Mouse (Mus musculus): ENCODE results near the gene Recql5. TPM values are rescaled to one million over a fixed set of nuclear protein-coding genes. Genes with fewer than 3 reads are reported as not detected.

Recql5 gene
- polyA plus RNA-seq, 1 experiment from 2014 or later = 20.2 TPM

DNA sequence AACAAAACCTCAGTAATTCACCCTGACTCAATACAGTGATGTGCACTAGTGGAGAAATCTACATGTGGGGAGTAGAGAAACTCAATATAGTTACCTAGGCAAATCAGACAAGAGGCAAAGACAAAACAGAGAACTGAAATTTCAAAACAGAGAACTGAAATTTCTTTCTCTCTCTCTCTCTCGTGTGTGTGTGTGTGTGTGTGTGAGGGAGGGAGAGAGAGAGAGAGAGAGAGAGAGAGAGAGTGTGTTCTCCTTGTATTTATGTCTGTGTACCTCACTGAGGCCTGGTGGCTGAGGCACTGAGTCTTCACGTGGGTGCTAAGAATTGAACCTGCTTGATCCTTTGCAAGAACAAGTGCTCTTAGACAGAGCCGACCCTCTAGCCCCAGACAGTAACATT, 3.5 kb downstream of the Recql5 start:
- no peak overlapping the region for H3K4me2 ChIP-seq (replicated peaks; ENCODE audit: low read depth, low read length)
- H3K27me3 ChIP-seq (ENCODE audit: control insufficient read depth, insufficient read depth, low read length) = no peaks in the 10 kb centered on the region
- no peak overlapping the region for H3K9ac ChIP-seq (replicated peaks; ENCODE audit: low read depth, low read length)
- no peaks in the 10 kb centered on the region for H3K9me3 ChIP-seq (ENCODE audit: control insufficient read depth, low read depth, low read length)
- peaks cover 13% of the 10 kb centered on the region for H3K36me3 ChIP-seq (ENCODE audit: control insufficient read depth, insufficient read depth, low read length)
- H3K27ac ChIP-seq (ENCODE audit: low read length) = no peak overlapping the region
- WGBS = 71% methylated on average over 3 of the region's 3 CpGs
- peaks cover 15% of the 10 kb centered on the region; the same call in 1 of the 2 replicates for H3K4me1 ChIP-seq (ENCODE audit: control insufficient read depth, insufficient read depth, low read length)
- H3K4me3 ChIP-seq (ENCODE audit: low read depth, low read length) = no peak overlapping the region
- ATAC-seq (ENCODE audit: insufficient number of reproducible peaks, insufficient read depth, low FRiP score, low read depth) = no peak

DNA sequence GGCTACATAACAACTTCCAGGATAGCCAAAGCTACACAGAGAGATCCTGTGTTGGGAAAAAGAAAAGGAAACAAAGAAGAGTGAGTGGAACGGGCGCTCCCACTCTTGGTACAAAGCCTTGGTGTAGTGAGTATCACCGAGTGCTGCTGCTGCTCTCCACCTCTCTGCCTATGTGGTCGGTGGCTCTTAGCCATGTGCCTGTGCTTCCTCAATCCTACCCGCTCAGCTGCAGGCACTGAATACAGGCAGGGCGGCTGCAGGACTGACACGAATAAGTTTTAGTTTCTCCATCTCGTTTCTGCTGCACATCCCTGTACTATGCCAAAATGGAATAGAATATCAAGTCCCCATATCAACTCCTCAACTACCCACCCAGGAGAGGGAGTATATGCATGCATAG, 4.2 kb downstream of the Recql5 start:
- no peak overlapping the region for H3K4me2 ChIP-seq (replicated peaks; ENCODE audit: low read depth, low read length)
- ATAC-seq (ENCODE audit: insufficient number of reproducible peaks, insufficient read depth, low FRiP score, low read depth) = no peak
- no peaks in the 10 kb centered on the region for H3K9me3 ChIP-seq (ENCODE audit: control insufficient read depth, low read depth, low read length)
- H3K36me3 ChIP-seq (ENCODE audit: control insufficient read depth, insufficient read depth, low read length) = peaks cover 13% of the 10 kb centered on the region
- peaks cover 10% of the 10 kb centered on the region; the same call in 1 of the 2 replicates for H3K4me1 ChIP-seq (ENCODE audit: control insufficient read depth, insufficient read depth, low read length)
- no peak overlapping the region for H3K9ac ChIP-seq (replicated peaks; ENCODE audit: low read depth, low read length)
- H3K27me3 ChIP-seq (ENCODE audit: control insufficient read depth, insufficient read depth, low read length) = no peaks in the 10 kb centered on the region
- no peak overlapping the region for H3K27ac ChIP-seq (ENCODE audit: low read length)
- H3K4me3 ChIP-seq (ENCODE audit: low read depth, low read length) = no peak overlapping the region
- 87% methylated on average over 8 of the region's 8 CpGs for WGBS

DNA sequence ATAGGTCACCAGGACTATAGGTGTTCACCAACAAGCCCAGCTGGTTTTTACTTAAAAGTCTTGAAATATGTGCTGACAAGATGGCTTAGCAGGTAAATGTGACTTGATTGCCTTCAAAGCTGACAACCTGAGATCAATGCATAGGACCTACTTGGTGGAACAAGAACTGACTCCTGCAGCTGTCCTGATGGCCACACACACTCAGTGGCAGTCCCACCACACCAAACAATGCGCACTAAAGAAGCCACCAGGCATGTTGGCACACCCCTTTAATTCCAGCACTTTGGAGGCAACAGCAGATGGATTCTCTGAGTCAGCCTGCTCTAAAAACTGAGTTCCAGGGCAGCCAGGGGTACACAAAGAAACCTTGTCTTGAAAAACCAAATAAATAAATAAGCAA, 11.3 kb downstream of the Recql5 start:
- no peaks in the 10 kb centered on the region for H3K9me3 ChIP-seq (ENCODE audit: control insufficient read depth, low read depth, low read length)
- no peak overlapping the region for H3K4me2 ChIP-seq (replicated peaks; ENCODE audit: low read depth, low read length)
- no peak overlapping the region for H3K4me3 ChIP-seq (ENCODE audit: low read depth, low read length)
- 90% methylated on average over 1 of the region's 1 CpGs for WGBS
- no peaks in the 10 kb centered on the region for H3K4me1 ChIP-seq (ENCODE audit: control insufficient read depth, insufficient read depth, low read length)
- no peak overlapping the region for H3K27ac ChIP-seq (ENCODE audit: low read length)
- no peak for ATAC-seq (ENCODE audit: insufficient number of reproducible peaks, insufficient read depth, low FRiP score, low read depth)
- H3K9ac ChIP-seq (replicated peaks; ENCODE audit: low read depth, low read length) = no peak overlapping the region
- peaks cover 12% of the 10 kb centered on the region; the same call in 1 of the 2 replicates for H3K36me3 ChIP-seq (ENCODE audit: control insufficient read depth, insufficient read depth, low read length)
- H3K27me3 ChIP-seq (ENCODE audit: control insufficient read depth, insufficient read depth, low read length) = no peaks in the 10 kb centered on the region

DNA sequence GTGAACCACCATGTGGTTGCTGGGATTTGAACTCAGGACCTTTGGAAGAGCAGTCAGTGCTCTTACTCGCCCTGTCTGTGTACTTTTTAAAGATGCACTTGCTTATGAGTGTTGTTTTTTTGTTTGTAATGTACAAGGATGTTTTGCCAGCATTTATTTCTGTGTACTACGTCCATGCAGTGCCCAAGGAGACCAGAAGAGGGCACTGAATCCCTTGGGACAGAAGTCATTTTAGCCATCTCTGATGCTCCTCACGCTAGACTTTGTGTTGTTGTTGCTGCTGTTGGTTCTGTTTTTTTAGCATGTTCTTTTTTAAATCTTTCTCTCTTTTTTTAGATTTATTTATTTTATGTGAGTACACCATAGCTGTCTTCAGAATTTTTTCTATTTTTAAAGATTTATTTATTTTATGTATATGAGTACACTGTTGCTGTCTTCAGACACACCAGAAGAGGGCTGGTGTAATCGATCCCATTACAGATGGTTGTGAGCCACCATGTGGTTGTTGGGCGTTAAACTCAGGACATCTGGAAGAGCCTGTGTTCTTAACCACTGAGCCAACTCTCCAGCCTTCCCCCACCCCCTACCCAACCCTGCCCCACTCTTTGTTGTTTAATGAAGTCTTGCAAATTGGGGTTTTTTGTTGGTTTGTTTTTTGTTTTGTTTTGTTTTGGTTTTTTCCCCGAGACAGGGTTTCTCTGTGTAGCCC, 13.0 kb downstream of the Recql5 start:
- H3K9ac ChIP-seq (replicated peaks; ENCODE audit: low read depth, low read length) = no peak overlapping the region
- H3K4me1 ChIP-seq (ENCODE audit: control insufficient read depth, insufficient read depth, low read length) = no peaks in the 10 kb centered on the region
- H3K27ac ChIP-seq (ENCODE audit: low read length) = no peak overlapping the region
- no peaks in the 10 kb centered on the region for H3K9me3 ChIP-seq (ENCODE audit: control insufficient read depth, low read depth, low read length)
- no peak overlapping the region for H3K4me3 ChIP-seq (ENCODE audit: low read depth, low read length)
- peaks cover 18% of the 10 kb centered on the region; the same call in 1 of the 2 replicates for H3K36me3 ChIP-seq (ENCODE audit: control insufficient read depth, insufficient read depth, low read length)
- ATAC-seq (ENCODE audit: insufficient number of reproducible peaks, insufficient read depth, low FRiP score, low read depth) = no peak
- no peaks in the 10 kb centered on the region for H3K27me3 ChIP-seq (ENCODE audit: control insufficient read depth, insufficient read depth, low read length)
- H3K4me2 ChIP-seq (replicated peaks; ENCODE audit: low read depth, low read length) = no peak overlapping the region
- 49% methylated on average over 6 of the region's 6 CpGs for WGBS

DNA sequence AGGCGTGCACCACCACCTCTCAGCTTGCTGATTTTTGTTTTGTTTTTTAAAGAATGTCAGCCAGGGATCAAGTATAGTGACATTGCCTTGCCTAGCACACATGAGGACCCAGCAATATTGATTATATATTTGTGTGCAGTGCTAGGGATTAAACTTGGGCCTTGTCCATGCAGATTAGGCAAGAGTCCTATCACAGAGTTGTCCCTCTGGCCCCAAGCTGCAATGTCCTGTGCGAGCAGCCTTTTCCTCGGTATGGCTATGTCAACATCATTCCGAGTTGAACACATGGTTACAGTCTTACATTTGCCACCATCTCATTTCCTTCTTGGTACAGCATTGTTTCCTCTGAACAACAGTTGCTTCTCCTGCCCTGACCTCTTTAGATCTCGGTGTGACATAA, 14.2 kb downstream of the Recql5 start:
- Histone ChIP-seq H3K4me1 (ENCODE audit: control insufficient read depth, insufficient read depth, low read length) (no peaks in the 10 kb centered on the region), H3K9me3 (ENCODE audit: control insufficient read depth, low read depth, low read length) (no peaks in the 10 kb centered on the region), H3K4me2 (replicated peaks; ENCODE audit: low read depth, low read length) (no peak overlapping the region), H3K9ac (replicated peaks; ENCODE audit: low read depth, low read length) (no peak overlapping the region), H3K4me3 (ENCODE audit: low read depth, low read length) (no peak overlapping the region), H3K36me3 (ENCODE audit: control insufficient read depth, insufficient read depth, low read length) (peaks cover 18% of the 10 kb centered on the region; the same call in 1 of the 2 replicates), H3K27me3 (ENCODE audit: control insufficient read depth, insufficient read depth, low read length) (no peaks in the 10 kb centered on the region), H3K27ac (ENCODE audit: low read length) (no peak overlapping the region)
- no peak for ATAC-seq (ENCODE audit: insufficient number of reproducible peaks, insufficient read depth, low FRiP score, low read depth)
- 87% methylated on average over 5 of the region's 5 CpGs for WGBS

DNA sequence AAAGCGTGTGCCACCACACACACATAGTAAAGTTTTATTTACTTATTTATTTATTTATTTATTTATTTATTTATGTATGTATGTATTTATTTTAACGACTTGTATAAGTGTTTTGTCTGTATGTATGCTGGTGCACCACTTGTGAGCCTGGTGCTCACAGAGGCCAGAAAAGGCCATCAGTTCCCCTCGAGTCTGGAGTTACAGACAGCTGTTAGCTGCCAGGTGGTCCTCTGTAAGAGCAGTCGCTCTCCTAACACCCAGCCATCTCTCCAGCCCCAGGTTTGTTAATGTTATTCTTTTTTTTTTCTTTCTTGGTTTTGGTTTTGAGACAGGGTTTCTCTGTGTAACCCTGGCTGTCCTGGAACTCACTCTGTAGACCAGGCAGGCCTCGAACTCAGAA, 14.6 kb downstream of the Recql5 start:
- no peak for ATAC-seq (ENCODE audit: insufficient number of reproducible peaks, insufficient read depth, low FRiP score, low read depth)

DNA sequence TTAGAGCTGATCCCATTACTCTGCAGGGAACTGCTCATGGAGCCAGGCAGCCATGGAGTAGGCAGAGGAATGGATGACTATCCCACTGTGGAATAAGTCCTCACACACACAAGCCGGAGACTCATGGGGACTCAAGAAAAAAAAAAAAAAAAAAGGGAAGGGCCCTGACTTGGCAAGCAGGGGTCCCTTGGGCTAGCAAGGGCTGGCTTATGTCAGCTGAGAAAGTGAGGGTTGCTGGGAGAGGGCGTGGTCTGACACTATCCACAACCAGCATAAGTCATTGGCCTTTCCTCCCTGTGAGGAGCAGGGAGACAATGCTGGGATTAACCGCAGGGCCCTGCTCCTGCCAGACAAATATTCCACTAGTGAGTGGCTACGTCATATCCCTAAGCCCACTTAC, 16.7 kb downstream of the Recql5 start:
- Histone ChIP-seq H3K4me1 (ENCODE audit: control insufficient read depth, insufficient read depth, low read length) (no peaks in the 10 kb centered on the region), H3K4me3 (ENCODE audit: low read depth, low read length) (no peak overlapping the region), H3K9me3 (ENCODE audit: control insufficient read depth, low read depth, low read length) (no peaks in the 10 kb centered on the region), H3K4me2 (replicated peaks; ENCODE audit: low read depth, low read length) (no peak overlapping the region), H3K27me3 (ENCODE audit: control insufficient read depth, insufficient read depth, low read length) (no peaks in the 10 kb centered on the region), H3K27ac (ENCODE audit: low read length) (no peak overlapping the region), H3K9ac (replicated peaks; ENCODE audit: low read depth, low read length) (no peak overlapping the region), H3K36me3 (ENCODE audit: control insufficient read depth, insufficient read depth, low read length) (peaks cover 9% of the 10 kb centered on the region; the same call in 1 of the 2 replicates)
- 86% methylated on average over 4 of the region's 4 CpGs for WGBS
- ATAC-seq (ENCODE audit: insufficient number of reproducible peaks, insufficient read depth, low FRiP score, low read depth) = no peak

More for the DNA sequence above, 14.6 kb downstream of the Recql5 start:
- no peaks in the 10 kb centered on the region for H3K27me3 ChIP-seq (ENCODE audit: control insufficient read depth, insufficient read depth, low read length)
- H3K4me2 ChIP-seq (replicated peaks; ENCODE audit: low read depth, low read length) = no peak overlapping the region
- H3K27ac ChIP-seq (ENCODE audit: low read length) = no peak overlapping the region
- H3K9ac ChIP-seq (replicated peaks; ENCODE audit: low read depth, low read length) = no peak overlapping the region
- H3K4me1 ChIP-seq (ENCODE audit: control insufficient read depth, insufficient read depth, low read length) = no peaks in the 10 kb centered on the region
- H3K9me3 ChIP-seq (ENCODE audit: control insufficient read depth, low read depth, low read length) = no peaks in the 10 kb centered on the region
- no peak overlapping the region for H3K4me3 ChIP-seq (ENCODE audit: low read depth, low read length)
- WGBS = 79% methylated on average over 5 of the region's 5 CpGs
- H3K36me3 ChIP-seq (ENCODE audit: control insufficient read depth, insufficient read depth, low read length) = peaks cover 17% of the 10 kb centered on the region; the same call in 1 of the 2 replicates

DNA sequence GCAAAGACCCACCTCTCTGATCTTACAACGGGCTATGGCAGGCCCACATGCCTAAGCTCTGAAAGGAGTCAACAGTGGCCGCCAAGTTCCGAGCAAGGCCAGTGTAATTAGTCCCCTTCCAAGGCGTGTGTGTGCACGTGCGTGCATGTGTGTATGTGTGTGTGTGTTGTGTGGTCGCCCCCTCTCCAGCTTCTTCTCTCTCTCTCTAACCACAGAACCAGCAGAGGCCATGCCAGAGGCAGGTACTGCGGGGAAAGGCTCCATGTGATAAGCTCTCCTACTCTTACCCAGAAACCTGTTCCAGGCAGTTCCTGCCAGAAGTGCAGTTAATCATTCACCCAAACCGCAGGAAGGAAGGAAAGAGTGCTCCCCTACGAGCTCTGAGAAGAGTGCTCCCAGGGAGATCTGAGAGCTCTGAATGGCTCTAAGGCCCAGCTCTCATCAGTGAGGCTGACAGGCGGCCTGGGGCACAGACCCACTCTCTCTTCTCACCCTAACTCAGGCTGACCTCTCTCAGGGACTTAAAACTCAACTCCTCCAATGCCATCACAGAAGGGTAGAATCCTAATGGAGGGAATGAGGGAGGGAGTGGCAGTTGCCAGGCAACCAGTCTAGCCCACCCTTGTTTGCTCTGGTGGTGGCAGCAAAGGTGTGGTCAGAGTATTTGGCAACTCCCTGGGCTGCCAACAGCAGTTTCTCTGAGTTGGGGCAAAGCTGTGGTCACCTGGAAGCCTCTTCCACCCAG, 21.5 kb downstream of the Recql5 start, which contains the start of gene Smim6:
TSS of gene Smim6 (plus strand) at position 386 of the 745 bp plus-strand sequence.
- Histone ChIP-seq H3K9me3 (ENCODE audit: control insufficient read depth, low read depth, low read length) (no peaks in the 10 kb centered on the region), H3K9ac (replicated peaks; ENCODE audit: low read depth, low read length) (0 out of 2 replicates have a peak within 1 kb of the TSS, but pooled peaks have one; percentile 11), H3K4me3 (ENCODE audit: low read depth, low read length) (peak within 1 kb of the TSS; percentile 10), H3K4me2 (replicated peaks; ENCODE audit: low read depth, low read length) (peak within 1 kb of the TSS; percentile 25), H3K27ac (ENCODE audit: low read length) (peak within 1 kb of the TSS; percentile 93), H3K4me1 (ENCODE audit: control insufficient read depth, insufficient read depth, low read length) (no peaks in the 10 kb centered on the region), H3K36me3 (ENCODE audit: control insufficient read depth, insufficient read depth, low read length) (peaks cover 14% of the 10 kb centered on the region; the same call in 1 of the 2 replicates), H3K27me3 (ENCODE audit: control insufficient read depth, insufficient read depth, low read length) (no peaks in the 10 kb centered on the region)
- ATAC-seq (ENCODE audit: insufficient number of reproducible peaks, insufficient read depth, low FRiP score, low read depth) = peak; percentile 87
- 62% methylated on average over 11 of the region's 11 CpGs for WGBS

Data from stomach, embryonic 14.5 days (tissue).